Mouse (Mus musculus) brain, embryonic 14.5 days (tissue): ENCODE results near the gene Vil1. TPM values are rescaled to one million over a fixed set of nuclear protein-coding genes. Genes with fewer than 3 reads are reported as not detected.
A peak's percentile ranks its signal among the peaks of the same experiment; 100 is the strongest.

Experiments used
- DNase-seq: peaks from one replicate; pipeline ENCODE4 v3.0.0-alpha.2; 2011; ENCODE audit warnings: low read depth
- CTCF ChIP-seq: fragments of 200-500 bp; IDR thresholded peaks from 2 replicates; pipeline ENCODE4 v1.5.1; 2012; ENCODE audit warnings: inconsistent platforms, mild to moderate bottlenecking, moderate library complexity, borderline replicate concordance; ENCODE audit not compliant: insufficient read depth, insufficient read length; ENCODE audit errors: extremely low read depth
- POLR2A ChIP-seq: fragments of 200-500 bp; IDR thresholded peaks from 2 replicates; pipeline ENCODE4 v1.6.1; 2012; ENCODE audit warnings: mild to moderate bottlenecking, inconsistent platforms, borderline replicate concordance; ENCODE audit not compliant: poor library complexity, insufficient read depth, insufficient read length, severe bottlenecking; ENCODE audit errors: extremely low read depth
- polyA plus RNA-seq: library from polyadenylated mRNA; depleted of rRNA; stranded (reverse); fragments of >200 nt; gene quantifications from 2 replicates; pipeline ENCODE4 v1.2.3, GENCODE M21; 2012; rRNA removed

Vil1 gene
- polyA plus RNA-seq, 1 experiment: 0.08 TPM

DNA sequence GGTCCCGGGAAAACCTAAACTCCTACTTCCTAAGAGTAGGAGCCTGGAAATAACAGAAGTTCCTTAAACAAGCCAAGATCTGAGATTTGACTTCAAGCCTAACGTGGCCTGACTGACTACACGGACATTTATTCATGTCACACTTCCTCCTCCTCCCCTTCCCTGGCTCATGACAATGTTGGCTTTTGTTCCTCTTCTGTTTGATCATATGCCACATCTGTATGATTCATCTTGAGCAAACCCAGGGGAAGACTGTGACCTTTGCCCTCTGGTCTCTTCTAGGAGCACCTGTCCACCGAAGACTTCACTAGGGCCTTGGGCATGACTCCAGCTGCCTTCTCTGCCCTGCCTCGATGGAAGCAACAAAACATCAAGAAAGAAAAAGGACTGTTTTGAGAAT is 25.4 kb downstream of the Vil1 start:
- no peak for DNase-seq
- TF ChIP-seq CTCF (no peak), POLR2A (no peak)

DNA sequence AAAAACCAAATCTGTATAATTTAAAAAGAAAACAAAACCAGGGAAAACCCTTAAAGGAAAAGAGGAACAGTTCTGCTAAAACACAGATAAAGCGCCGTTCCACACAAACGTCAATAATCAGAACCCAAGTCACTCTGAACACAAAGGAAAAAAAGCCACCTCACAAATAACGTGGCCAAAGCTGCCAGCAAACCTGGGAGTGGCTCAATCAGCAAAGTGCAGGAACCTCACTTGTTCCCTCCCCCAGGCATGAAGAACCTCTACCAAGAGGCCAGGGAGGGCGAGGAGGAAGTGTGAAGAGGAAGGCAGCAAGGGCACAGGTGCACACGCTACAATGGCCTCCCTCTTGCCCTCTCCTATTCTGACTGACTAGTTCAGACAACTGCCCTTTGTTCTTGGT is 26.4 kb downstream of the Vil1 start:
- TF ChIP-seq POLR2A (no peak), CTCF (no peak)
- DNase-seq: no peak

DNA sequence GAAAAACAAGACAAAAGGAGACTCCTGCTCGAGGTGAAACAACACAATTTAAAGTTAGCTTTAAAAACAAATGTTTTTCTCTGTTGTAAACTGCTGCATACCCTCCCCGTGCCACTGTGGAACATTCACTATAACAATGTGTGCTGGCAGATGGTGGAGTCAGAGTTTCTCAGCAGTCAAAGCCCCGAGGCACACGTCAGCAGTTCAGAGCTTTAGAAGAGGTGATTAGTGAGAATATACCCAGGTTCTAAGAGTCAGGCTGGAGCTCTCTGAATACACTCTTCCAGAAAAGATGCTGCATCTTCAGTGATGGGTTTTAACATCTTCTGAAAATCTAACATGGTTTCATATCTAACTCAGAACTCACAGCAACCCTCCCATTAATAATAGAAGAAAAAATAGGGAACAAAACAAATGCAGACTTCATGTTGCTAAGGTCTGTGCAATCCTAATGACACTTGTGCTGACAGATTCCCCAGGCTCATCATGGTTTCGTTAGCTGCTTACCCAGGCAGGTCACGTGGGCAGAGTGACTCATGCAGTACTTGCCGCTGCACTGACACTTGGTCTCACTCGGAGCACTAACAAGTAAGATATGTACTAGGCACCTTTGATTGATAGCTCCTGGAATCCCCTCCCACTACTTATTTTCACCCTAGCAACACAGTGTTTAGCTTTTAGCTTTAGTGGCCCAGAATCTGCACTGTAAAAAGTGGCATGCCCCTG is 28.7 kb downstream of the Vil1 start:
- TF ChIP-seq CTCF (no peak), POLR2A (no peak)
- peak; percentile 18 for DNase-seq

DNA sequence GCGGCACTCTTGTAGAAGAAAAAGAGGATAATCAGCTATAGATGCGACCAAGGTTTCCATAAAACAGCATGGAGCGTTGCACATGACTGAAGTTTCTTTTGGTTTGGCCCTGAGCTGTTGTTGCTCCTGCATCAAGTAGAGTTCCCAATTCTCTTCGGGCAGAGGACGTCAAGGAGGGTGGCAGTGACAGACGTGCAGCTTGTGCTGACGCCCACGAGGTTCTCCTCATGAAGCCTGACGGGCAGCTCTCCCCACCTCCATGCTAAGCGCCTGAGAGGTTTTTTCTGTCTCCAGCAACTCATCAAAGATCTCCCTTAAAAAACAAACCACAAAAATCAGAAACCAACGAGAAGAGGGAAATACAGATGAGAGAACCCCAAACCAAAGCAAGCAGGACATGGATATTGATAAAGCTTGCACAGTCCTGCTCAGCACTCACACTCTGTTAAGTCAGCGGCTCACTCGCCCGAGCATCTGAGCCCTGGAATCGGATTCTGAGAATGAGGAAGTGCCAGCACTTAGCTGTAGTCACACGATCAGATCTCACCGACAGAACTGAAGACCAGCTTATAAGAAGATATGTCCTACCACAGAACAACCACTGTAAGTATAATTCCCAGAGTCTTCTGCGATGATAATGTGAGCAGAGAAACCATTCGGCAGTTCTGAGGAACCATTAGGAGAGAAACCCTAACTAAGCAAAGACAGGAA is 30.1 kb downstream of the Vil1 start:
- DNase-seq: no peak
- TF ChIP-seq POLR2A (no peak), CTCF (no peak)

DNA sequence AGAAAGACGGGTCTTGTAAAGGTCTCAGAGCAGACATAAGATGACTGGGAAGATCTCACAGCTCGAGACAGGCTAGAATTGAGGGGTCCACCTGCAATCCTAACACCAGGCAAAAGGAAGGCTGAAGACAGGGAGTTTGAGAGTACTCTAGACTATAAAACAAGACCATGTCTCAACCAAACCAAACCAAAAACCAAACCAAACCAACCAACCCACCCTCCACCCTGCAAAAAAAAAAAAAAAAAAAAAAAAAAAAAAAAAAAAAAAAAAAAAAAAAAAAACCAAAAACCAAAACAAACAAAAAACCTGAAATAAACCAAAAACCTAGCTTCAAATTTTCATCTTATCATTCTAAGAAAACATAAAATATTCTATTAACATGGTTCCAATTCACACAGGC is 35.4 kb downstream of the Vil1 start:
- no peak for TF ChIP-seq CTCF
- TF ChIP-seq POLR2A: no peak
- DNase-seq: no peak

DNA sequence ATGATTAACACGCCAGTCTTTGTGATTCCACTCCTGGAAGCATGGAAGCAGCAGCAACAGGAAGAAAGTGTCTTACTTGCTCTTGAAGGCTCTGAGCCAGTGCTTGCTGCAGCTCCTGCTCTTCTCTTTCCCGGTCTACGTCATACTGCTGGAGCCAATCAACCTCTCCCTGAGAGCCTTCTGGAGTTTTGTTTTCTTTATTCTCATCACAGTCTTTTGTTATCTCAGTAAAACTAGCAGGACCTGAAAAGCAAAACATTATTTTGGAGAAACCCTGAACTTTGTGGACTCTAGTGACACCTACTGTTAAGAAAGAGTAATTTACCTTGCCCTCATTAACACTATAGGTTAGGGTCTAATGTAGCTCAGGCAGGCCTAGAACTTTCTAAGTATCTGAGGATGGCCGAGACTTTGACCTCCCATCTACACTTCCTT is 43.5 kb downstream of the Vil1 start:
- TF ChIP-seq CTCF: no peak
- TF ChIP-seq POLR2A: no peak
- peak; percentile 75 for DNase-seq

DNA sequence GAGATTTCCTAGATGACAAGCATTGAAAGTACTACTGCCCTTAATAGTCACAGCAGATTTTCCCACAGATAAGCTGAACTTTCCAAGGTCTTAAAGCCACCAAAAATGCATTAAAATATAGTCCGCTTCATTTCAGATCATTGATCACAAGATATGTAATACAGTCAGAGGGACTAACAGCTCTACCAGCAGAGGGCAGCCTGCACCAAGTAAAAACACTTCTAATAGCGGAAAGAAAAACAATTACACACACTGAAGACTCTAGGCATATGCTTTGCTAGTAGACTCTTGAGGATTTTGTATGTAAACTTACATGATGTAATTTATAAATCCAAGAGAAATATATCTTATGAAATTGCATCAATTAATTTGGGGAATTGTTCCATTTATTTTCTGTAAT is 51.1 kb downstream of the Vil1 start:
- peak; percentile 58 for DNase-seq
- TF ChIP-seq CTCF (peak; percentile 40; the same call in 1 of the 2 replicates), POLR2A (no peak)

Other genes starting within 250 kb of the Vil1 start
- gene Cxcr1, start 214.7 kb upstream of the Vil1 start, polyA plus RNA-seq: not detected in 2 replicates
- 213 and 224 TPM in 2 replicates for gene Arpc2, start 173.3 kb upstream of the Vil1 start, polyA plus RNA-seq
- 0.10 and 0.15 TPM in 2 replicates for gene Gpbar1, start 130.8 kb upstream of the Vil1 start, polyA plus RNA-seq
- 161 and 167 TPM in 2 replicates for gene Aamp, start 124.6 kb upstream of the Vil1 start, polyA plus RNA-seq
- gene Pnkd, start 124.4 kb upstream of the Vil1 start, polyA plus RNA-seq: 58.5 and 63.2 TPM in 2 replicates
- 6.6 and 7.3 TPM in 2 replicates for gene Tmbim1, start 103.8 kb upstream of the Vil1 start, polyA plus RNA-seq
- 1.0 and 3.1 TPM in 2 replicates for gene Catip, start 47.3 kb upstream of the Vil1 start, polyA plus RNA-seq
- gene Slc11a1, start 34.2 kb upstream of the Vil1 start, polyA plus RNA-seq: 3.2 and 4.0 TPM in 2 replicates
- 34.3 and 40.9 TPM in 2 replicates for gene Ctdsp1, start 17.9 kb upstream of the Vil1 start, polyA plus RNA-seq
- gene Cnot9, start 96.7 kb downstream of the Vil1 start, polyA plus RNA-seq: 53.1 and 56.2 TPM in 2 replicates
- 3.2 and 3.8 TPM in 2 replicates for gene Plcd4, start 133.5 kb downstream of the Vil1 start, polyA plus RNA-seq
- gene Usp37, start 134.9 kb downstream of the Vil1 start, polyA plus RNA-seq: 12.0 and 15.5 TPM in 2 replicates
- gene Zfp142, start 178.9 kb downstream of the Vil1 start, polyA plus RNA-seq: 26.1 and 26.8 TPM in 2 replicates
- 27.0 and 31.1 TPM in 2 replicates for gene Bcs1l, start 178.9 kb downstream of the Vil1 start, polyA plus RNA-seq
- gene Rnf25, start 192.0 kb downstream of the Vil1 start, polyA plus RNA-seq: 115 and 142 TPM in 2 replicates
- 29.7 and 31.2 TPM in 2 replicates for gene Stk36, start 192.1 kb downstream of the Vil1 start, polyA plus RNA-seq